Mouse (Mus musculus): ENCODE data around the gene Masp1.

DNA sequence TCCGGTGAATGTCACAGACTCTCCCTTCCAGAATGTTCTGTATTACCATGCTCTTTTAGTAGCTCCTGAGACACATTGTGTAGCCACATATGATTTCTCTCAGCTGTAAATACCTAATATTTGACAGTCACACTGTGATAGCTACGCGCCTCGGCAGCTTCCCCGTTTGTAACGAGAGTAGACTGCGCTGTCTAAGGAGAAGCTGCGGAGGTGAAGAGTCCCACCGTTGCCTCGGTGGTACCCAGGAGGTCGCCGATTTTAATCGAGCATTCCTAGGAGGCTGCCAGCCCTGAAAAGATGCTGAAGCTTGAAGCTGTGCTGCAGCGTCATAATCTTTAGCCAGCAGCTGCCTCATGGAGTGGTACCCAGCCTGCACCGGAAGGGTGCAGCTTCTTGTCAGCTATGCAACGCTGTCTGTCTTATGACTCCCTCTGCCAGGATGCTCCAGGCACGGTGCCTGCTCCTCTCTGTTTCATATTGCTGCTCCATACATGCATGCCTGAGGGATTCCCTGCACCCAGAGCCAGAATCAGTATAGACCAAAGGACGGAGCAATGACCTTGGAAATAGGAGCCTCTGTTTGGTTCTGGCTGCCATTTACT lies 30.5 kb upstream of the Masp1 start:
- TF ChIP-seq POLR2A (IDR thresholded peaks at IDR 0.05; ENCODE audit: borderline replicate concordance, extremely low read depth, low read depth, low read length) (no peak), CTCF (IDR thresholded peaks at IDR 0.05; ENCODE audit: insufficient read depth, low read length) (no peak)

Data from lung, adult 2 months (tissue).